Mouse (Mus musculus) mouse embryonic stem cell (cell line): Measurements from ENCODE around the gene Cntn5.

Source experiments
- in situ Hi-C, 2 experiments: fragments of 300-500 bp; cut with MboI; formaldehyde crosslinking; loops; 1 replicate in 1 of 2; 3 replicates in 1 of 2; pipeline ENCODE4 v1.14.3; 2019 to 2020; ENCODE audit warnings: low sequenced_read_pairs in 2 of 2, low pct_unique_long_range_greater_than_20kb in 1 of 2, mixed read lengths in 1 of 2; ENCODE audit not compliant: unreplicated experiment in 1 of 2

Cntn5 gene

DNA sequence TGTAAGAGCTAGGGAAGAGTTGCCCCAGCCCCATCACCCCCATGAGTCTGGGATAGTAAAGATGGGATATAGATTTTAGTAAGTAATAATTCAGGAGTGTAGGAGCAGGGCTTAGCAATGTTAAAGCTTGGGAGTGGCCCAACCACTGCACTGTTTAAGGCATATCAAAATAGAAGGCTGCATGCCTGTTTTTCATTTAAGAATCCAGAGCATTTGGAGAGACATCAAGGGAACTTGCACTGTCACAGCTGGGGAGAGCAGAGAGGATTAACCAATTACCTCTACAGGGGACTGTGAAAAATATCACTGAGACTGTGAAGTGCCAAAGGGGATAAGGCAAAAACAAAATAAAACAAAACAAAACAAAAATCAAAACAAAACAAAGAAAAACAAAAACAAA, 412.3 kb downstream of the Cntn5 start:
- in situ Hi-C loops = no loop called here

DNA sequence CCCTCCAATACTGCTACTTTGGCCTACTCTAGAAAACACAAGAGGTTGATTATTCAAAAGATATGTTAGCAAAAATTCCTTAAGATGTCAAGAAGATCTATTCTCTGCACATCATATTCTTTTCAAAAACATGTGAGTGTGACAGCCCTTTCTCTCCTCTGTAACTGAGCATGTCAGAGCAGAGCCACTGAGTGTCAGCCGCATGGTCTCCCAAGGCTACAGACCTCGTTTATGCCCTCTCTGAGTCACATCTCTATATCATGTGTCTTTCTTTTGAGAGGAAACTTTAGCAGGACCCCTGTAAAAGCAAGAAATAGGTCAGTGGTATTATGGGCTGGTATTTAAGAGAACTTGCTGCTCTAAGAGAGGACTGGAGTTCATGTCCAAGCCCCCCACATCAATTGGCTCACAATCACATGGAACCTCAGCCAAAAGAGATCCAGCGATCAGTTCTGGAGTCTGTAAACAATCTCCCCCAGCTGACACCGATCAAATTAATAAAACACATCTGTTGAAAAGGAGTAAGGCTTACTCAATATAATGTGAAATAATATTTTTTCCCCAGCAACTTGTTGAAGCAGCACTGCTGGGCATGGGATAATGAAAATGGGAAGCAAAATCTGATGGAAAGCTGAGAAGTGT, 433.0 kb downstream of the Cntn5 start:
- in situ Hi-C loops = no loop called here

DNA sequence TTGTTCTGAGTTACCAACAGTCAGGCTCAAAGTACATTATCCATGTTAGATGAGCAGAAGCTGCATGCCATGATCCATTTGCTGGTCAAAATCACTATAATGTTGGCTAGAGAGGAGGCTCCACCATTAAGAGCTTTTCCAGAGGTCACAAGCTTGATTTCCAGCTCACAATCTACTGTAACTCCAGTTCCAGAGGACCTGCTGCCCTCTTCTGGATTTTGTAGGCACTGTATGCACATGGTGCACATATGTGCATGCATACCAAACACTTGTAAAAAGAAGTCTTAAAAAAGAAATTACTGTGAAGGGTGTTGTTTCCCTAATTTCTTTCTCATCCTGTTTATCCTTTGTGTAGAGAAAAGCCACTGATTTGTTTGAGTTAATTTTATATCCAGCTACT, 439.8 kb downstream of the Cntn5 start:
- in situ Hi-C loops = loop anchor here (10.0 kb wide), 2 partner anchors 80 to 140 kb away; no protein-coding TSS in a partner anchor

DNA sequence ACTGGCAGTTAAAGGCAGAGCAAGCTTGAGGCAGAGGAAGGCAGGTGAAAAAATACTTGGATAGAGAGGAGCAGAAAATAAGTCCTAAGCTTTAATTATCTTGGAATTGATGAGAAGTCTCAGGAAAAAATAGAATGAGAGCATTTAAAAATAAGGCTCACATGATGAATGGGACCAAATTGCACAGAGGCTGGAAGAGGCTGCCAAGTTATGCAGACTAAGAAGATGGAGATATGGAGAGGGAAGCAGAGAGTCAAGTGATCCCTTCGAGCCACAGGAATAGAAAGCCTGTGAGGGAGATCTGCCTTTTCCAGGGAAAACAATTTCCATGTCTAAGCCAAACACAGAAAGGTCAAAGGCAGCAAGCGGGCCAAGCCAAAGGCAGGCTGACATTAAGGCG, 446.7 kb downstream of the Cntn5 start:
- in situ Hi-C loops = no loop called here

DNA sequence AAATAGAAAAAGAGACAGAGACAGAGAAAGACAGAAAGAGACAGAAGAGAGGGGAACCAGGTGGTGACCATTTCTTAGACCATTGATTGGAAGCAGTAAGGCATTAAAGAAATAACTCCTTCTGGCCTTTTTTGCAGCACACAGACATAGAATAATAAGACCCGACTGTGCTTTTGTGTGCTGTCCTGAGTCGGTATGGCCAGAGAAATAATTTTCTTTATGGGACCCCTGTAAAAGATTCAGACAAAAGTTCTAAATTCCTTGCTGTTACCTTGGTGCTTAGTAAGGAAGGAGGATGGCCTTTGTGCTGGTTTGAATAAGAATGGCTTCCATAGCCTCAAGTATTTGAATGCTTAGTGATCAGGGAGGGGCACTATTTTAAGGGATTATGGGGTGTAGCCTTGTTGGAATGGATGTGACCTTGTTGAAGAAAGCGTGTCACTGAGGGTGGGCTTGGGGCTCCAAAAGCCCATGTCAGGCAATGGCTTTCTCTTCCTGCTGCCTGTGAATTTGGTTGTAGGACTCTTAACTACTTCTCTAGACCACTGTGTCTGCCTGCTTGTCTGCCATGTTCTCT, 455.5 kb downstream of the Cntn5 start:
- in situ Hi-C loops = no loop called here

DNA sequence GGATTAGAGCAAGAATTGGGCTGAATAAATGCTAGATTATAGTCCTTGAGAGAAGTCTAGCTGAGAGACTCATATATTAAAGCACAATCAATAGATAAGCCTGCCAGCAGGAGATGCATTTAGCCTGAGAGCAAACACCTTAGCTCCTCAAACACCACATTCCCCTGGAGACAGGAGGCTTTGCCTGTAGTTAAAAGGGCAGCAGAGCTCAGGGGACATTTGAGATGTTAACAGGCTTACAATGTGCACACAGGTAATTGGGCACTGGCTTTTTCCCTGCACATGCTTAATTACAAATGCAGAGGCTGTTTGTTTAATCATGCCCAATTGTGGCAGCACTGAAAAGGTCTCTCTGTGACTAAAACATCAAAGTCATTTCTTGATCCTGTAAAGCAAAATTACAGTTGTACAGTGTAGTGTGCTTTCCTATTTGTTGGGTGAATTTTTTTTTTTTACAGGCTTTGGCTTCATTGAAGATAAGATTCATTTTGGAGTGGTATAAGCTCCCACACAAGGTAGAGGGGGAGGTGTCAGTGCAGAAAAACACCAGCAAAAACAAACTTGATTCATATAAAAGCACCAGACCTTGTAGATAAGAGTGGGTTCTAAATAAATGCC, 457.2 kb downstream of the Cntn5 start:
- in situ Hi-C loops = no loop called here

DNA sequence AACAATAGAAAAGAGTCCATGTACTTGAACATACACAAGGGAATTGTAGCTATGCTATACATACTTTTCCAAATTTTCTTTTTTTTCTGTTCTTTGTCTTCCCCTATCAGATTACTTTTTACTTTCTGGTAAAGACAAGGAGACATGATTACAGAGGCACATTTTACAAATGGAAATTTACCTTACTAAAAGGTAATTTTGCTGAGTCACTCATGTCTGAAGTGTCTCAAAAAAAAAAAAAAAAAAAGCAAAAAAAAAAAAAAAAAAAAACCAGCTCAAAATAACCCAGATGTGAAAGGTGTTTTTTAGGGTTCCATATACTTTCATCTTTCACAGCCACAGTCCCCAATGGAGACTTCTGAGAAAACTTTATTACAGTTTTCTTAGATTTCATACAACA, 492.5 kb downstream of the Cntn5 start:
- in situ Hi-C loops = no loop called here

DNA sequence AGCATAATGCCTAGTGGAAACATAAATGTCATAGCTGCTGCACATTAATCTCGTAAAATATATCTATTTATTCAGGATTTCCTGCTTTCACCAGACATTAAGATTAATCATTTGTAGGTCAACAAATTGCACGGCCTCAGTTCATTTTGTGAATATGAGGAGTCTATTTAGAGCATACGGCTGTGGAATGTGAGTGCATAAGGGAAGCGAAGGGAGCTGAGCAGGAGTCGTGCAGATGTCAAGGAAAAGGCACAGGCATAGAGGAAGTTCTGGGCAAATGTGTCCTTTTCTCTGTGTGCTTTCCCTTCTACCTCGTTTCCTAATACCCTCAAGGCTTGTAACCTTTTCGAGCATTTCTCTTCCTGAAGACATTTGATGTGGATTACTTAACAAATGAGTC, 504.5 kb downstream of the Cntn5 start:
- in situ Hi-C loops = no loop called here

DNA sequence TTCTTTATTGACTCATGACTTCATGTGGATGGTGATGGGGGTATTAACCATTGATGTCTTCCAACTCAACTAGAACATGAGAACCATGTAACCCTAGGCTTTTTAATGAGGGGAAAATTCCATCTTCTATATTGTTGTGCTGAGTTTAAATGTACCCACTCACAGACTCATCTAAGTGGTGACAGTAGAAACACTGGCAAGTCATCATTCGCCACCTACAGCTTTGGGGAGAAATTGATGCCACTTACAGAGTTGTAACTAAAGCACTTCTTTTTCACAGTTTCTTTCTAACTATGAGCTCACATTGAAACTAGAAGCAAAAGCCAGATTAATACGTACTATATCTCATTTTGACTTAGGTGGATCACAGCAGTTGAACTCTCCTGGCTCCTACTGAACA, 514.7 kb downstream of the Cntn5 start:
- in situ Hi-C loops = loop anchor here in 1 of 2 experiments (10.0 kb wide), 1 partner anchor 75 kb away; no protein-coding TSS in a partner anchor

DNA sequence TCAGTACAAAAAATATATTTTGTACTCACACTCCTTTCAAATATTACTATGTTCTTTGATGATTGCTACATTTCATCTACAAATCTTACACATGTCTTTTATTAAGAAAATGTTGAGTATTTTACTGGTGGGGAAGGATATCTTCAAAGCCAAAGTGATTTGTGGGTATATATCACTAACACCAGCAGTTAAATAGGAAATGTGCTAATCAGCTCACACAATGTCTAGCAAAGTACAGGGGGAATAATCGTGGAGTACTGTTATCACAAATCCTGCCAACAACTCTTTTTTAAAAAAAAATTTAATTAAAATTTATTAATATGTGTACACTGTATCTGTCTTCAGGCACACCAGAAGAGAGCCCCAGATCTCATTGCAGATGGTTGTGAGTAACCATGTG, 520.1 kb downstream of the Cntn5 start:
- in situ Hi-C loops = loop anchor here in 1 of 2 experiments (10.0 kb wide), 1 partner anchor 80 kb away; no protein-coding TSS in a partner anchor

DNA sequence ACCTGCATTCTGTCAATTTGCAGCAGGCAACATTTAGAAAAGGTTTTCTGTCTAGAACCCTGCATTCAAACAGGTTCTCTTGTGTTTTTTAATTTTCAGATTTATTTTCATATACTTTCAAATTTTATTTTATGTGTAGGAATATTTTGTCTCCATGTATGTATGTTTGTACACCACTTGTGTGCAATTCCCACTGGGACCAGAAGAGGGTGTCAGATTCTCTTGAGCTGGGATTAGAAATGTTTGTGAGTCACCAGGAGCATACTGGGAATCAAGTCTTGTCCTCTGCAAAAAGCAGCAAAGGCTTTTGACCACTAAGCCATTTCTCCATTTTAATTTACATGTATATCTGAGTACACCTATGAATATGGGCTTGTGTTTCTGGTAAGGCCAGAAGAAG, 521.4 kb downstream of the Cntn5 start:
- in situ Hi-C loops = loop anchor here in 1 of 2 experiments (10.0 kb wide), 1 partner anchor 82 kb away; no protein-coding TSS in a partner anchor

DNA sequence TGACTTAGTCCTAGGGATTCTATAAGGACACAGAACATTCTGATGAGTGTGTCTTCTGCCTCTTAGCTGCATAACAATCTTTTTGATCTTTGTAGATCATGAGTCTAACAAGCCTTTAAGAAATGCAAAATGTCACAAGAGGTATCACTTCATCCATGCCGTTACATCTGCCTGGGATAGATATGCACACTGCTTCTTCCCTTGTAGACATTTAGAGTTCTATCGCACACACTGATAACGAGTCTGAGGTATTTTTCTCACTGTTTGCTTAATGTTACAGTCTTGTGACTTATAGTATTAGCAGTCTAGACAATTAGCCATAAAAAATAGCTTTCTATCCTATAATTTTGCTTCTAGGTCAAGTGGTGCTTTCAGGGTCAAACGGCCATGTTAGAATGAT, 522.9 kb downstream of the Cntn5 start:
- in situ Hi-C loops = loop anchor here in 1 of 2 experiments (10.0 kb wide), 1 partner anchor 83 kb away; no protein-coding TSS in a partner anchor

DNA sequence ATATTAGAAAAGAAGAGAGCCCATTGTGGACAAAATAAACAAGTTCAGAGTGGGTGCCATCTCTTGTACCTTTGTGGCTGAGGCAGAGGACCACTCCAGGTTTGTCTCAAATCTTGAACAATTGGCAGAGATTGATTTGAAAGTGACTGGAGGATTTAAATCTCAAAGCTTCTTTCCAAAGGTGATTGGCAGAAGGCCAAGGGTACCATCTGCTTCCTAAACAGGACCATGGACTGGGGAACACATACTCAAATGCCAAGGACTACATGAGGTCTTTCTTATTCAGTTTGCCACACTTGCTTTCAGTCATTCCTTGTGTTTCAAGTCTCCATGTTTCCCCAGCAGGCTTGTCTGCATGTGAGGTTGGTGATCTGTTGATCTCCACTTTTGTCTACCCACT, 528.3 kb downstream of the Cntn5 start:
- in situ Hi-C loops = no loop called here

DNA sequence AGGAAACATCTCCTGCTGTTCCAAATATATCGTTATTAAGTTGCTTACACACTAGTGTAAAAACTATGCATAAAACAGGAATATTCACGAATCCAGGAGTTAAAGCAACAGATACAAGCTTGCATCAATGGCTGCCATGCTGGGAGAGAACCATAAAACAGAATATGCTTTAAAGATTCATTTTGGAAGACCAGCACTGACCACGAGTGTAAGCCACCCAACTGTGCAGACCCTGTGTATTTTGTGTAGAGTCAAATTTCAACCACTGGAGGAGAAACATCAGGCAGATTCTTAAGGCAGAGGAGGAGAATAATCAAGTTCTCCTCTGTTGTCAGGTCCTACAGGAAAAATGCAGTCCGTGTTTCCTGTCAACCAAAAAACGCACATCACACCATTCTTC, 535.6 kb downstream of the Cntn5 start:
- in situ Hi-C loops = no loop called here

DNA sequence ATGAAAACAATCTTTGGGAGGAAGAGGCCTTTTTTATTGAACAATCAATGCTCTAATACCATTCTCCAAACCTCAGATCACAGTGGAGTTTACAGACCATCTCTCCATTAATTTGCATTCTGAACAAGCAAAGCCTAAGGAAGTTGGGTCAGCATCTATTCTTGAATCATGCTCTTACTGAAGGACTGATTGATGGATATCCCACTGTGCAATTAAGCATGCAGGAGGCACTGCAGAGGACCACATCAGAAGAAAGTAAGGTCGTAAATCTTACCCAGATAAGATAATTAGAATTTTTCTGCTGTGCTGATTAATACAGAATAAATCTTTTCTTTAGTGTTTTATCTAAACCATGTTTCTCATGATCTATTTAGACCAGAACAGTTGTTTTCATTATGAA, 536.2 kb downstream of the Cntn5 start:
- in situ Hi-C loops = no loop called here

DNA sequence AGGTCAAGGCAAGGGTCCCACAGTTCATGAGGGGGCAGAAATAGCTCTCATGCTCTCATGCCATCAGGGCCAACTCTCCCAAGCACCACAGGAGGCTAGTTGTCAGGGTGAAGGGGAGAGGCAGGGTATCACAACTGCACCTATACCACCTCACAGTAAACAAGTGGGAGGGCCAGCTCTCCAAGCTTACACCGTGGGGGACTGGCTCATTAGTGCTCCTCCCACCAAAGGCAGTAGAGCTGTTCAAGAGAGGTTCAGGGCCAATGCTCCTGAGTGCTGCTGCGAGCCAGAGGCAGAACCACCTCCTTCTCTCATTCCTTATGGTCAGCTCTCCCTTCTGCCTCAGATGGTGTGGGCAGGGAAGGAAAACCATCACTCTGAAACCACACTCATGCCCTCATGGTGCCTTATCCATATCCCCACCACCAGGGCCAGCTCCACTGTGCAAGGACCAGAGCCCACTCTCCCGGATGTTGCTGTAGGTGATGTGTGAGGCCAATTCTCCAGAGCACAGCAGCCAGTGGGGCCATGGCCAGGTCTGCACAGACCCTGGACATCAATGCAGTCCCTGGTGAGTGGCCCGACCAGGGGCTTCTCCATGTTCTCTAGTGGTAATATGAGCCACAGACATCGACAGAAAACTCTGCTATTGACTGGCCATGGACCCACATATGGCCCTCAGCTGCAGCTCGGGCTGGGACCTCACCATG, 538.2 kb downstream of the Cntn5 start:
- in situ Hi-C loops = no loop called here

DNA sequence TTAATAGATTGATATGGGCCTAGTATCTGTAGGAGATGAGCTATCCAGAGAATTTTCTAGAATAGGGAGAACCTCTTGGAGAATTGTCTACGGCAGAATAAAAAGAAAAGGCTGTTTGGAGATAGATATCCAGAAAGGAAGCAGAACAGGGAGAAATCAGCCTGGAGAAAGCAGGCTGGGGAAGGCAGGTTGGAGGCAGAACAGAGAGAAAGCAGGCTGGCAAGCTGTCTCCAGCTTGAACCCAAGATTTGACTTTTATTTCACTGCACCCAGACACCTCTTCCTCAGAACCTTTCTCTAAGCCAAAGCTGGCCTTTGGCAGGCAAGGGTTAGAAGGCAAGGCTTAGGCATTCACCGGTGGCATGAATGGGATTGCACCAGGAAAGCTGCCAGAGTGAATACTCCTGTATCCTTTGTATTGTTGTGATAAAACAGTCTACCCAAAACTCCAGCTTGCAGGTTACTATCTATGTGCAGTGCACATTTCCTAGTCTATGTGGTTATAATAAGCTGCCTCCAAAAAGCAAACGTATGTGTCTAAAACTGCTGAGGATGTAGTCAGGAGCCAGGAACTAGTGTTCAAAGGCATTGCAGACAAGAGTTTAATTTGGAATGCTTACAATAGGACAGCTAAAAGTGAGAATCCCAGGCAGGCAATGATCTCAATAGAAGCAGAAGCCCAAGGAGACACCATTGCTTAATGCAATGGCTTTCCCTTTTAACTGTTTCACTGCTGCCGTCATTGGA, 553.5 kb downstream of the Cntn5 start:
- in situ Hi-C loops = no loop called here

DNA sequence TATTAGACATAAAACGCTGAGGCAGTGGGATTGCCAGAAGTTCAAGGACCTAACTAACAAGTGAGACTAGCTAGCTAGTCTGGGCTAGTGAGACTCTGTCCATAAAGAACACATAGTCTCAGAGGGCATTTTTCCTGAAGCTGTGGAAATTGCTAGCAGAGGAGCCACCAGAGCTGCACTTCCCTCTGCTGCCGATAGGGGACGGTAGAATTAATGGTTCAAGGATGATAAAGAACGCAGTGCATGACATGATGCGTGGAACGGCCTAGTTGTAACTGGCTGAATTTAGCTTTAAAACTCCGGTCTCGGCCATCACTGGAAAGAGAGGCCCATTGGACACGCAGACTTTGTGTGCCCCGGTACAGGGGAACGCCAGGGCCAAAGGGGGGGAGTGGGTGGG, 555.8 kb downstream of the Cntn5 start:
- in situ Hi-C loops = no loop called here

DNA sequence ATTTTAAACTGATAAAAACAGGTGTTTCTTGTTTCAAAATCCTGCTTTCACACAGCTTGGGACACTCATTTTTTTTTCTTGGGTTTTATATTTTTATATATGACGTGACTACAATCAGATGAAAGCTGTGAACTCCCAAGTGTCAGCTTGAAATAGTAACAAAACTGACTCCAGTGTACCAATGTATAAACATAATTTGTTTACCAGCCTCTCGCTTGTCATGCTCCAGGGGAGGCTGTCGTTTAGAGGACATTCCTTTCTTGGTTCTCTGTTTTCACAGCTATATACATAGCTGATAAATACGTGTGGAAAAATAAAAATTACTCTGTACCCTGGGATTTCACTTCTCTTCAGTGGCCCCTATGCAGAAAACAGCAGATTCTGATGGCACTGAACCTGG, 556.4 kb downstream of the Cntn5 start:
- in situ Hi-C loops = no loop called here
